8 mouse cellular contexts compared by ENCODE assay signal in genomic region chr17:37196845-37197724, GRCm38 (mm10). TPM values are rescaled to one million over a fixed set of nuclear protein-coding genes. Genes with fewer than 3 reads are reported as not detected.
DNase-seq lines count a peak whose midpoint lies in the region; ATAC-seq and TF ChIP-seq lines count a peak whose summit lies in the region.

No protein-coding gene starts in this region.

- H3K9ac ChIP-seq in heart, postnatal 0 days (replicated peaks; ENCODE audit: low read depth, low read length) = no peak overlapping the region
- H3K9ac ChIP-seq in neural tube, embryonic 12.5 days = peak overlapping the region; percentile 49

- TF ChIP-seq EP300 in heart, postnatal 0 days (IDR thresholded peaks at IDR 0.05; ENCODE audit: low read depth) = no peak

- peak overlapping the region; percentile 75 for H3K4me2 ChIP-seq in heart, postnatal 0 days (ENCODE audit: low read depth, low read length)
- peak overlapping the region; percentile 95 for H3K4me2 ChIP-seq in neural tube, embryonic 12.5 days (replicated peaks)

- H3K27ac ChIP-seq in testis, adult 2 months (ENCODE audit: control insufficient read depth, insufficient read depth, low read depth, low read length) = no peak overlapping the region
- no peak overlapping the region for H3K27ac ChIP-seq in heart, postnatal 0 days (ENCODE audit: low read depth)
- H3K27ac ChIP-seq in neural tube, embryonic 12.5 days = no peak overlapping the region

- ATAC-seq in heart, postnatal 0 days (ENCODE audit: insufficient read depth, low read depth) = peak; percentile 47; the same call in 1 of the 2 replicates
- peak; percentile 88 for ATAC-seq in neural tube, embryonic 12.5 days (ENCODE audit: low FRiP score, low read depth)
- ATAC-seq in monocyte, adult 5-6 weeks (replicated peaks; ENCODE audit: insufficient number of reproducible peaks, low FRiP score, low TSS enrichment, poor library complexity, severe bottlenecking) = no peak

- no peak for TF ChIP-seq CTCF in testis, adult 2 months (IDR thresholded peaks at IDR 0.05; ENCODE audit: control insufficient read depth, insufficient read depth, insufficient replicate concordance, low read depth, low read length)
- no peak for TF ChIP-seq CTCF in heart, postnatal 0 days (IDR thresholded peaks at IDR 0.05; ENCODE audit: low read depth)

- no peaks in the 10 kb centered on the region for H3K9me3 ChIP-seq in heart, postnatal 0 days (replicated peaks; ENCODE audit: control insufficient read depth, low read length)
- no peaks in the 10 kb centered on the region for H3K9me3 ChIP-seq in neural tube, embryonic 12.5 days

- H3K4me3 ChIP-seq in testis, adult 2 months (ENCODE audit: control insufficient read depth, low read depth, low read length) = peak overlapping the region; percentile 41
- peak overlapping the region; percentile 41 for H3K4me3 ChIP-seq in heart, postnatal 0 days (ENCODE audit: low read depth, low read length)
- H3K4me3 ChIP-seq in neural tube, embryonic 12.5 days = peak overlapping the region; percentile 57

- peak; percentile 23 to 26 for DNase-seq in adrenal gland, adult 18-20 months (ENCODE audit: low spot score in 2 of 2)
- DNase-seq in adrenal gland, postnatal 4 days (ENCODE audit: low spot score in 2 of 2) = no peak
- DNase-seq in testis, postnatal 14 days (ENCODE audit: low spot score) = no peak
- DNase-seq in heart, postnatal 0 days (ENCODE audit: low spot score) = no peak
- peak; percentile 27 for DNase-seq in left cerebral cortex, postnatal 4 days

- H3K4me1 ChIP-seq in testis, adult 2 months (ENCODE audit: control insufficient read depth, insufficient read depth, low read length) = peaks cover 5% of the 10 kb centered on the region
- no peaks in the 10 kb centered on the region for H3K4me1 ChIP-seq in heart, postnatal 0 days (ENCODE audit: control insufficient read depth, insufficient read depth)
- H3K4me1 ChIP-seq in neural tube, embryonic 12.5 days = peaks cover 8% of the 10 kb centered on the region; the same call in 1 of the 2 replicates

- intact Hi-C loops in left cerebral cortex, postnatal 4 days (cut with DNase I) = no loop called here

- no peak for TF ChIP-seq POLR2A in testis, adult 2 months (IDR thresholded peaks at IDR 0.05; ENCODE audit: control insufficient read depth, low read depth, low read length)

- no peaks in the 10 kb centered on the region for H3K27me3 ChIP-seq in testis, adult 2 months (ENCODE audit: control insufficient read depth, insufficient read depth, low read length)
- H3K27me3 ChIP-seq in heart, postnatal 0 days (ENCODE audit: control insufficient read depth, insufficient read depth, low read length) = peaks cover 42% of the 10 kb centered on the region
- peaks cover 30% of the 10 kb centered on the region for H3K27me3 ChIP-seq in neural tube, embryonic 12.5 days (replicated peaks)

- H3K36me3 ChIP-seq in testis, adult 2 months (ENCODE audit: control insufficient read depth, insufficient read depth, low read length) = no peaks in the 10 kb centered on the region
- H3K36me3 ChIP-seq in heart, postnatal 0 days (replicated peaks; ENCODE audit: control insufficient read depth, insufficient read depth, low read length) = no peaks in the 10 kb centered on the region
- no peaks in the 10 kb centered on the region for H3K36me3 ChIP-seq in neural tube, embryonic 12.5 days

- WGBS in heart, postnatal 0 days = 1% methylated on average over 77 of the region's 77 CpGs
- WGBS in neural tube, embryonic 12.5 days = under 1% methylated on average over 77 of the region's 77 CpGs

RNA-seq across cellular contexts. Expression of gene Ubd, which starts 3.4 kb away (rescaled TPM):
- under 1 TPM in 1 of 2 experiments, not detected in 1; 0.67 TPM for total RNA-seq in adrenal gland, adult 18-20 months (2021)
- total RNA-seq in adrenal gland, postnatal 4 days (2021) = not detected
- not detected in 2 replicates for polyA plus RNA-seq in testis, adult 2 months (2012; rRNA removed)
- total RNA-seq in heart, postnatal 0 days (2014; rRNA removed; ENCODE audit: low replicate concordance) = not detected in 2 replicates
- not detected in 2 replicates for polyA plus RNA-seq in heart, postnatal 0 days (2015; fragmentation: Nextera tagmentation; extraction: Ambion mirVana)
- not detected for total RNA-seq in left cerebral cortex, postnatal 4 days (2021)
- polyA plus RNA-seq in neural tube, embryonic 12.5 days (2016; fragmentation: Nextera tagmentation; extraction: Ambion mirVana) = not detected in 2 replicates
- not detected in 3 replicates for total RNA-seq in monocyte, adult 5-6 weeks (2017)

RNA-seq across cellular contexts. Expression of gene Olfr94, which starts 3.7 kb away (rescaled TPM):
- total RNA-seq in adrenal gland, adult 18-20 months (2021) = not detected
- not detected for total RNA-seq in adrenal gland, postnatal 4 days (2021)
- polyA plus RNA-seq in testis, adult 2 months (2012; rRNA removed) = not detected in 2 replicates
- total RNA-seq in heart, postnatal 0 days (2014; rRNA removed; ENCODE audit: low replicate concordance) = not detected in 2 replicates
- polyA plus RNA-seq in heart, postnatal 0 days (2015; fragmentation: Nextera tagmentation; extraction: Ambion mirVana) = not detected in 2 replicates
- total RNA-seq in left cerebral cortex, postnatal 4 days (2021) = not detected
- polyA plus RNA-seq in neural tube, embryonic 12.5 days (2016; fragmentation: Nextera tagmentation; extraction: Ambion mirVana) = not detected in 2 replicates
- total RNA-seq in monocyte, adult 5-6 weeks (2017) = not detected in 3 replicates

RNA-seq across cellular contexts. Expression of gene Olfr95, which starts 15.8 kb away (rescaled TPM):
- not detected for total RNA-seq in adrenal gland, adult 18-20 months (2021)
- total RNA-seq in adrenal gland, postnatal 4 days (2021) = not detected
- not detected in 2 replicates for polyA plus RNA-seq in testis, adult 2 months (2012; rRNA removed)
- not detected in 2 replicates for total RNA-seq in heart, postnatal 0 days (2014; rRNA removed; ENCODE audit: low replicate concordance)
- not detected in 2 replicates for polyA plus RNA-seq in heart, postnatal 0 days (2015; fragmentation: Nextera tagmentation; extraction: Ambion mirVana)
- not detected for total RNA-seq in left cerebral cortex, postnatal 4 days (2021)
- not detected in 2 replicates for polyA plus RNA-seq in neural tube, embryonic 12.5 days (2016; fragmentation: Nextera tagmentation; extraction: Ambion mirVana)
- not detected in 3 replicates for total RNA-seq in monocyte, adult 5-6 weeks (2017)

RNA-seq across cellular contexts. Expression of gene Olfr96, which starts 22.9 kb away (rescaled TPM):
- total RNA-seq in adrenal gland, adult 18-20 months (2021) = not detected
- total RNA-seq in adrenal gland, postnatal 4 days (2021) = not detected
- polyA plus RNA-seq in testis, adult 2 months (2012; rRNA removed) = not detected in 2 replicates
- not detected in 2 replicates for total RNA-seq in heart, postnatal 0 days (2014; rRNA removed; ENCODE audit: low replicate concordance)
- polyA plus RNA-seq in heart, postnatal 0 days (2015; fragmentation: Nextera tagmentation; extraction: Ambion mirVana) = not detected in 2 replicates
- total RNA-seq in left cerebral cortex, postnatal 4 days (2021) = not detected
- not detected in 2 replicates for polyA plus RNA-seq in neural tube, embryonic 12.5 days (2016; fragmentation: Nextera tagmentation; extraction: Ambion mirVana)
- not detected in 3 replicates for total RNA-seq in monocyte, adult 5-6 weeks (2017)

RNA-seq across cellular contexts. Expression of gene Olfr93, which starts 35.8 kb away (rescaled TPM):
- total RNA-seq in adrenal gland, adult 18-20 months (2021) = not detected
- total RNA-seq in adrenal gland, postnatal 4 days (2021) = not detected
- 0.85 TPM in 1 of 2 replicates, not detected in the other for polyA plus RNA-seq in testis, adult 2 months (2012; rRNA removed)
- total RNA-seq in heart, postnatal 0 days (2014; rRNA removed; ENCODE audit: low replicate concordance) = not detected in 2 replicates
- not detected in 2 replicates for polyA plus RNA-seq in heart, postnatal 0 days (2015; fragmentation: Nextera tagmentation; extraction: Ambion mirVana)
- not detected for total RNA-seq in left cerebral cortex, postnatal 4 days (2021)
- not detected in 2 replicates for polyA plus RNA-seq in neural tube, embryonic 12.5 days (2016; fragmentation: Nextera tagmentation; extraction: Ambion mirVana)
- total RNA-seq in monocyte, adult 5-6 weeks (2017) = not detected in 3 replicates

Comparison
In these comparisons a context has a peak if more than half of its experiments do, and no peak if none do; other contexts are left out.
1. DNase-seq: peak in adrenal gland, adult 18-20 months (2 of 2) and left cerebral cortex, postnatal 4 days (single experiment); none in adrenal gland, postnatal 4 days (0 of 2), testis, postnatal 14 days (single experiment) and heart, postnatal 0 days (single experiment).
2. Peak in every context shown above with its lines, with median percentiles within 50 percentile points of each other: H3K4me3 ChIP-seq.